Mouse (Mus musculus) inflammation-experienced regulatory T-cells, adult 6 months (primary cell): ENCODE data around the gene Crb3. TPM values are rescaled to one million over a fixed set of nuclear protein-coding genes. Genes with fewer than 3 reads are reported as not detected.
A peak's percentile ranks its signal among the peaks of the same experiment; 100 is the strongest.

Experiments used
- ATAC-seq: one replicate; pipeline ENCODE4 v1.8.0; 2017
- polyA plus RNA-seq, 3 experiments: library from polyadenylated mRNA; unstranded; fragments of 100-300 nt; shearing (Covaris generic); gene quantifications; one replicate each; pipeline ENCODE4 v1.2.1; 2017

Crb3 gene
- polyA plus RNA-seq: 1 to 10 TPM in 1 of 3 experiments, under 1 TPM in 2; 0.94 to 2.4 (median 0.99) TPM

DNA sequence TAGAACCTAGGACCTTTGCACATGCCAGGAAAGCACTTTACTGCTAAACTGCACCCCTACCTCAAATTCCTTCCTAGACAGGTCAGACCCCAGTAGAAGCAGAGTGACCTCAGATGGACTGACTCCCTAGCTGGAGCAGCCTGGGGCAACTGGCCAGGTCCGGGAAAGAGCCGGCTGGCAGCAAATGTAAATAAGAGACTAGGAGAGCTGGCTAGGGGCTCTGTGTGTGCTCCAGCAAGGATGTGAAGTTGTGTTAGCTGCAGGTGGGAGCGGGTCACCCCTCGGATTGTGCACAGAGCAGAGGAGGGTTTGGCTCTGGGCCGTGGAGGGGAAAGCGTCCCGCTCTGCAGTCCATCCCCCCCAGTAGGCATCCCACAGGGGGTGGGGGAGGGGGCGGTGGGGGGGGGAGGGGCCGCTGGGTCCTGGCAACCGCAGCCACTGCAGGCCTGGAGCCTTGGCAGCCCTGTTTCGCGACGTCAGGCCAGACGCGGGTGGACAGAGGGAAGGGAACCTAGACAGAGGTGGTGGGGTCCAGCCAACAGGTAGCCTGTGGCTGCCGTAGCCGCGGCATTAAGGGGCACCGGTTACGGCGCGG, at the start of gene Crb3:
Crb3 (plus strand) TSS at position 215 of the 595 bp plus-strand sequence.
- no peak for ATAC-seq

DNA sequence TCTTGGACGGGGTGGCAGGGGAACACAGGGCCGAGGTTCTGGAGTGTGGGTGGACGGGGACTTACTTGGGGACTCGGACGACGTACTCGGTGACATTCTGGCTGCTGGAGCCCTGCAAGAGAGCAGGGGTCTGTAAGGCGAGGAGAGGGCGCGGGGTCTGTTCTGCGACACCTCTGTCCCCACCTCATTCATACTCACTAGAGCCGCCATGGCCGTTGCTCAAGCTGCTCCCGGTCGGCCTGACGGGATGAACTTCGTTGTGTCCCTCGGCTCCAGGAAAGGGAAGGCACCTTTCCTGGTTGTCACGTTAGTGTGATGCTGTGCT, 48.0 kb upstream of the Crb3 start:
- peak; percentile 52 for ATAC-seq

DNA sequence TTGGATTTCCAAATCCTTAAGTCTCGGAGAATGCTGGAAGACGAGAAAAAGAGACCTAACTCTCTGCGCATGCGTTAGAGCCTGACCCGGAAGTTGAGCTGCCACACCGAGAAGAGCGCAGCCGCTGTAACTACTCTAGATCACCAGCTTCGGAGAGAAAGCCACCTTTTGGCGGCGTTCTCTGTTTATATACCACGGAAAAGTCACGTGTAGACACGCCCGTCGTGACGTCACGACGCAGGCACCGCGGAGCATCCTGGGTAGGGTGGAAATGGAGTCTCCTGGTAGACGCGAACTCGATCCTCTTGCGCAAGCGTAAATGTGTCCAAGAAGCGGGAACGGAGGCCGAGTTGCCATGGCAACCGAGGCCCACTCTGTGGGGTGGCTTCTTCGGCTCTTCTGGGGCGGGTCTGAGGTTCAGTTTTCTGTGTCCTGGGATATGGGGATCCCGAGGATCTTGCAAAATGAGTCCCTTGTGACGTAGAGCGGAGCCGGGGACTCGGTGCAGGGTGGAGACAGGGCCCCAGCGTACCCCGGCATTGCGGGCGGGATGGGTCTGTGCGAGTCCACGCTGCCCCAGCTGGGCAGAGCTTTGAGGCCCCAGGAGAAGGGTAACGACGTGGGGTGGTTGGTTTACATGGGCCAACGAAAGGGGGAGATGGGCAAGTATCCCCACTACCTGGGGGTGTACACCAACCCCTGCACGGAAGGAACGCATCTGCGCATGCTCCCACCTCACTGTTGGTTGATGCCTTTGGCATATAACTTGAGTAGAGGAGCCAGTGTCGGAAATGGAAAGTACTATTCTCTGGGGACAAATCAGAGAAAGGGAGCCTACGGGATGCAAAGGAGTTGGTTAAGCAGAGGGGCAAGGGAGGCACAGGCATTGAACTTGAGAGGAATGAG, 47.4 kb upstream of the Crb3 start, which contains the start of the genes Gtf2f1 and Gm17949:
Gtf2f1 (minus strand) TSS at position 53 of the 906 bp plus-strand sequence.
Gm17949 (plus strand) TSS at position 234 of the 906 bp plus-strand sequence.
- ATAC-seq: peak; percentile 90

DNA sequence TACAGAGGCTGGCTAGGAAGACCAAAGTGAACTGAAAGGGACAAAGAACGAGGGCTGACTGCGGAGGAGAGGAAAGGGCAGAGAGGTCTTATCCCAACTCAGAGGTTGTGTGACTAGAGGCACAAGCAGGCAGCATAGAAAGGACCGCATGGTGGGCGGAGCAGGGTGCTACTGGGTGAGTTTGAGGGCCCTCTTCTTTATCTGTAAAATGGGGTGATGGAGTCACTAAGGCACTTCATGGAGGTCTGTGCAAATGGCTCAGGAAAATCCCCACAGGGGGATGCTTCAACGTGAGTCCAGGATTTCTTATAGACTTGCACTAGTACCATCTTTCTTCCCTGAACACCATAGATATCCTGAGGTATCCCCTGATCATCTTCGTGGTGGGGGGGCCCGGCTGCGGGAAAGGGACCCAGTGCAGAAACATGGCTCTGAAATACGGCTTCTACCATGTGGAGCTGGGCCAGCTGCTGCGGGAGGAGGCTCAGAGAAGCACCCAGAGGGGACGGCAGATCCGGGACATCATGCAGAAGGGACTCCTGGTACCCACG, 46.6 kb upstream of the Crb3 start:
- ATAC-seq: no peak

DNA sequence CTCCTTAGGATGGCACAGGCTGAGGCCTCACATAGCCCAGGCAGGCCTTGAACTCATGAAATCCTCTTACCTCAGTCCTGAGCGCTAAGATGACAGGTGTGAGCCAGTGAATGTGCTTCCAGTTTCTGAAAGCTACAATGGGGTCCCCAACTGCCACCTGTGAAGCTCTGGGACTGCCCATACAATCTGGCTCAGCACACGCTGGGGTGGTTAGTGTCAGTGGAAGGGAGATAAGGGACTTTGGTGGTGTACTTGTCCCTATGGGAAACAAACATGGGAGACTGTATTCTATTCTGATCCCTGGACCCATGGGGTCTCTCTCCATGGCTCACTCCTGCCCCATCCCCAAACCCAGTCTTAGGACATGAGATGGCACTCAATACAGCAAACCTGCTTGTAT, 39.2 kb upstream of the Crb3 start:
- ATAC-seq: no peak

DNA sequence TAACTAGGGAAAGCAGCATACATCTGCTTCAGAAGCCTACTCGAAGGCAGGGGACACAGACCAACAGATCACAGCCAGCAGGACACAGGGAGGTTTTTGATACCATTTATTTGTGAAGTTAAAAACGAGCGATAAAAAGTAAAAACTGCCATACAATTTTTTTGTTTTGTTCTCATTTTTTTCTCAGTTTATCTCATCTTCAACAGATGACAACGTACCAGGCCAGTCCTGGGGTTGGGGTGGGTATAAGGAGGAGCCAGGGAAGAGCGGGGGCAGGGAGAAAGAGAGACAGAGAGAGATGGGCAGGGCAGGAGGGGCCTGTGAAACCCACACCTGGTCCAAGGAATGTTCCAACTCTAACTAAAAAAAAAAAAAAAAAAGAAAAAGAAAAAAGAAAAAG, 37.9 kb upstream of the Crb3 start:
- no peak for ATAC-seq

DNA sequence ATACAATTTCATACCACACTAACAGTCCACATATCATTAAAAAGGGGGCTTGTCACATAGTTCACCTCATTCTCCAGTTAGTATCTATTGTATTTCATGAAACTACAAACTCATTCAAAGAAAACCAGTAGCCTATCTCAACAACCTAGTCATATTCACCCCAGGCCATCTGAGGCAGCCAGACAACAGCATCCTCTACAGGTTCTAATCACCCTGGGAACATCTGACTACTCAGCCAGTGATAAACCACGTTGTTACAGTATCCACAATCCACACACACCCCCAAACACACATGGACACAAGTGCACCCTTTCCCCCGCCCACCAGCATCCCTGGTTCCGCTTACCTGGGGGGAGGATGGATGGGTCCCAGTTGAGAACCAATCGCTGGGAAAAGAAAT, 31.4 kb upstream of the Crb3 start:
- ATAC-seq: no peak

DNA sequence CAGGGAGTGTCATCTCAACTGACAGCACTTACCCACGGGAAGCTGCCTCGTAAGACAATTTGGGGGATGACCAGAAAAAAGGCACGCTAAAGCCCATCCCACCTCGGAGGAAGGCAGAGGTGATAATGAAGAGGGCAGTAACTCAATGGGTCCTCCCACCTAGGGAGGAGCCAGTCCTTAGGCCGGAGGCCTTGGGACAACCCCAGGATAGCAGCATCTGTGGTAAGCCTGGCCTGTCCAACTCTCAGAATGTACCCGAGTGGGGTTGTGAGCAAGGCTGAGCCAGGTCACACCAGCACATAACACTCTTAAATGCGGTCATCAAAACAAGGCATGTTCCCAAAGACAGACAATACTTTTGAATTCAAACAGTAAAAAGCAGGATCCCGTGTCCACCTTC, 29.2 kb upstream of the Crb3 start:
- ATAC-seq: no peak

DNA sequence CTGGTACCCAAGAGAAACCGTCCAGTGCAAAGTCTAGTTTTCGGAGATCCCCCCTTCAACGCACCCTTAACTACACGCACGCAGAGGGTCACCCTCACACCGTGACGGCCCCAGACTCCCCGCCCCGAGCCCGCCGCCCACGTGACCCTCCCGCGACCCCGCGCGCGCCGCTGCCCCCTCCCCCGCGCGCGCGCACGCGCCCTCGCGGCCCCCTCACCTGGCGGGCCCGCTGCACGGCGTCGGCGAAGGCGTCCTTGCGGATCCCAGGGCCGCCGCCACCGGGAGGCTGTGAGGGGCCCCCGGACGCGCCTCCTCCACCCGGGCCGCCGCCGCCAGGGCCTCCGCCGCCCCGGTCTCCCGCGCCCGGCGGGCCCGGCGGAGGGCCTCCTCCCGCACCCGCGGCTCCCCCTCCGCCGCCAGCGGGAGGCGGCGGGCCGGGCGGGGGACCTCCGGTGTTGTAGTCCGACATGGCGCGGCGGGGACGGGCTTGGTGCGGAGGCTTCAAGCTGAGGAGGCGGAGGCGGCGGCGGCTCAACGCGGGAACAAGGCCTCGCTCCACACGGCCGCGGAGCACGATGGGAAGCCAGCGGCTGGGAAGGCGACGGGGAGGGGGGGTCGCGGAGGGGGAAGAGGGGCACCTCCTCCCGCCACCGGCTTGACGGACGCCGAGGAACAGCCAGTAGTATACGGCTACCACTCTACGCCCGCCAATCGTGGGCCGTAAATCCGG, 27.8 kb upstream of the Crb3 start, which contains the start of gene Khsrp:
Khsrp (minus strand) TSS at position 592 of the 730 bp plus-strand sequence.
- no peak for ATAC-seq

DNA sequence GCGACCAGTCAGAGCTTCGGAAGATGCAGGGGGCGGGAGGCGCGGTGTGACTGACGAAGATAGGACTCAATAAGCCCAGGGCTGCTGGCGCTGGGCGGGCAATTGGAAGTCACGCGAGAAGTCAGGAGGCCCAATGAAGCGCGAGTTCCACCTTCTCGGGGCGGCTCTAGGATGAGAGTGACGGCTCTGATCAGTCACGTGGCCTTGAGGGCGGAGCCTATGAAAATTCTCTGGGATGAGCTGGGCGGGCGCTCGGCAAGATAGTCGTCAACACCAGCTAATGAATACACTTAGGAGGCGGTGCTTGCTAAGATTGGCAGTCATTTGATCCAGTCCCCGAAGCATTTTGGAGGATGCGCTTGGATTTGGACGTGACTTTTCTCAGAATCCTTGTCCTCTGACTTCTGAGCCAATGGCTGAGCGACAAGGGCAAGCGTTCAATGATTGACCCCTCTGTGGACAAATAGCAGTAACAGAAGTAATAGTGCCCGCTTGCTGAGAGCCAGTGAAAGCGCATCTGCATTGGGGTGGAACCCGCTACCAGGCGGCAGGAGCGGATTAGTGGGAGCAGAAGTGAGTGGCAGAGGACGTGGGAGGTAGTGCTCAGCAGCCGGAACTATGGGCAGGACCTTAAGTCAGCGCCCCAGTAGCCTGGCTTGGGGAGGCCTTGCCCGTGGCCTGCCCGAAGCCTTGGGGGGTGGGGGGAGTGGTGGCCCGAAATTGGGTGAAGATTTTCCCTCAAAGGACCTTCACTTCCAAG, 27.1 kb upstream of the Crb3 start:
- peak; percentile 88 for ATAC-seq

DNA sequence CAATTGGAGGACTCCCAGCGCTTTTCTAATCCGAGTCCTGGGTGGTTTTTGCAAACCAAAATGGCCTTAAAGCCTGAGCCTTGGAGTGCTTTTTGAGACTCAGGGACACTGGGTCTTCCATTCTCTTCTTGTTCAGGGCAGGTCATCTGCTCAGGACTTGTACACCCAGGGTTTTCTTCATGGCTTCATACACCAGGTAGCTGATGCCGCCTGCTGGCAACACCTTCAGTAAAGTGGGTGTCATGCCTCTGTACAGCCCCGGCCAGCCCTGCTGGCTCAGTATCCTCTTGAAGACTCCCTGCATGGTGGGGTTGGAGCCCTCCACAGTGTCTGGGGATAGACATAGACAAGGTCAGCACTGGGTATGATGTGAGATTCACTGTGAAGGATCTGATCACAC, 26.1 kb upstream of the Crb3 start:
- no peak for ATAC-seq

DNA sequence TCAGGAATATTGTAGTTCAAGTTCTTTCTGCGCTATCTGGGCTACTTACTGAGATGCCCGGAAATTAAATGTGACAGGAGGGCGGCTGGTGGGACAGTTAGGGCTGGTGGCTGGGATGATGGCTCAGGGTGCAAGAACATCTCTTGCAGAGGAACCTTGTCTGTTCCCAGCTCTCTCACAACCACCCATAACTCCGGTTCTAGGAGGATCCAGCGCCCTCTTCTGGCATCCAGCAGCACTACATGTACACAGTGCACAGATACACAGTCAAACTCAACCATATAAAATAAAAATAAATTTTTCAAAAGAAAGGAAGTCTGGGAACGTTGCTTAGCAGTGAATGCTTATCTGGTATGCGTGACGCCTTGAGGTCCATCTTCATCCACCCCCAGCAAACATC, 19.9 kb upstream of the Crb3 start:
- no peak for ATAC-seq

DNA sequence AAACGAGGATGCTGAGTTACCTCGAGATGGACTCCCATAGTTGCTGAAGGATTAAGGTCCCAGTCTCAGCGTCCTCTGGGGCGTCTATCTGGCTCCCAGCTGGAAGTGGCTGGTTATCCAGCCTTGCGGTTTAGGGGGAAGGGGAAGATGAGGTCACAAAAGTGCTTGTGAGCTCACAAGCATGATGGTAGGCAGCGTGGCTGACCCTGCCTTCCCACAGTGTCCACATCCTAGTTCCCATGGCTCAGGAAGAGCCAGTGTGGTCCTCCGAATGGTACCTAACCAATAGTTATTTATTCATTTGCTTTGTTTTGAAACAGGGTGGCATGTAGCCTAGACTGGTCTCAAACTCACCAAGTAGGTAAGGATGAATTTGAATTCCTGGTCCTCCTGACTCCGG, 17.4 kb upstream of the Crb3 start, which contains the start of gene Slc25a41:
Slc25a41 (minus strand) TSS at position 101 of the 400 bp plus-strand sequence.
- no peak for ATAC-seq

DNA sequence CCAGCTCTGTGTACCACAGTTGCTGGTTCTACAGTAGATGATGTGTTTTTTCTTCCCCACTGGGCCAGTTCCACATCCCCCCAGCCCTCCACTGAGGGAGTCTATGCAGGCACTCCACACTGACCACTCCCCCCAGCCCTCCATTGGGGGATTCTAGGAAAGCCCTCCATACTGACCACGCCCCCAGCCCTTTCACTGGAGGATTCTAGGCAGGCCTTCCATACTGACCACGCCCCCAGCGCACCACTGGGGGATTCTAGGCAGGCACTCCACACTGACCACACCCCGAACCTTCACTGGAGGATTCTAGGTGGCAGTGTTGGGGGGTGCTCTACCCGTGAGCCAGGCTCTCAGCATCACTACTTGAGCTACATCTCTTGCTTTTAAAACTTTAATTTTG, 11.5 kb upstream of the Crb3 start:
- no peak for ATAC-seq

DNA sequence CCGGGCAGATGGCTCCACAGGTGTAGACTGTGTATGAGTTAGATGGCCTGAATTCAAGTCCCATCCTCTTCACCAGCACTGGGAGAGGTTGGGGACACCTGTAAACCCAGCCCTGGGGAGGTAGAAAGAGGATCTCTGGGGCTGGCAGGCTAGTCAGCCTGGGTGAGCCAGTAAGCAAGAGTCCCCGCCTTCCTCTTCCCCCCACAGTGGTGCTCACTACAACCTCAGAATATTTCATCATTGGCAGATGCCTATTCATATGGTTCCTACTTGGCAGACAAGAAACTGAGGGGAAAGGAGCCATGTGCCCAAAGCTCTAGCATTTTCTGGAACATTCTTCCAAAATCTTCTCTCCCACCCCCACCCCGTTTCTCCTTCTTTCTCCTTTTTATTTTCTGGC, 10.1 kb upstream of the Crb3 start:
- no peak for ATAC-seq

DNA sequence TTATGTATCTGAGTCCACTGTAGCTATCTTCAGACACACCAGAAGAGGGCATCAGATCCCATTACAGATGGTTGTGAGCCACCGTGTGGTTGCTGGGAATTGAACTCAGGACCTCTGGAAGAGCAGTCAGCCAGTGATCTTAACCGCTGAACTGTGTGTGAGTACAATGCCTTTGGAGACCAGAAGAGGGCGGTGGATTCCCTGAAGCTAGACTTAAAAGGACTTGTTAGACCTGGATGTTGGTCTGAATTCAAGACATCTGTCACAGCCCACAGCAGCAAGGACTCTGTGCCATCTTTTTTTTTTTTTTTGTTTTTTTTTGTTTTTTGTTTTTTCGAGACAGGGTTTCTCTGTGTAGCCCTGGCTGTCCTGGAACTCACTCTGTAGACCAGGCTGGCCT, 7.2 kb upstream of the Crb3 start:
- ATAC-seq: peak; percentile 64

DNA sequence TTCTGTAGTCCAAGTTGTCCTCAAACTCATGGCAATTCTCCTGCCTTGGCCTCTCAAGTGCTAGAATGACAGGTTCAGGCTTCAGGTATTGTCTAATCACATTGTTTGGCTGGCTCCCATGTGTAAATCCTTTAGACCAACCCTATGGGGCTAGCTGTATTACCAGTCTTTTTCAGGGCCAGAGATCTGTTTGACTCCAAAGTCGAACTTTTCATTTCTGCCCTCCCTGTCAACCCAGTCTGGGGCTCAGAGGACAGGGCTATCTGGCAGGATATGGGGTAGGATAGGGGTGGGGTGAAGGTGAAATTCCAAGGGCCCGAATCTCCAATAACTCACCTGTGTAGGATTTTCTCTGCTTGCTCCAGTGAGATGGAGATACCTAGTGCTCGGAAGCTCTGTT, 2.7 kb upstream of the Crb3 start:
- no peak for ATAC-seq

DNA sequence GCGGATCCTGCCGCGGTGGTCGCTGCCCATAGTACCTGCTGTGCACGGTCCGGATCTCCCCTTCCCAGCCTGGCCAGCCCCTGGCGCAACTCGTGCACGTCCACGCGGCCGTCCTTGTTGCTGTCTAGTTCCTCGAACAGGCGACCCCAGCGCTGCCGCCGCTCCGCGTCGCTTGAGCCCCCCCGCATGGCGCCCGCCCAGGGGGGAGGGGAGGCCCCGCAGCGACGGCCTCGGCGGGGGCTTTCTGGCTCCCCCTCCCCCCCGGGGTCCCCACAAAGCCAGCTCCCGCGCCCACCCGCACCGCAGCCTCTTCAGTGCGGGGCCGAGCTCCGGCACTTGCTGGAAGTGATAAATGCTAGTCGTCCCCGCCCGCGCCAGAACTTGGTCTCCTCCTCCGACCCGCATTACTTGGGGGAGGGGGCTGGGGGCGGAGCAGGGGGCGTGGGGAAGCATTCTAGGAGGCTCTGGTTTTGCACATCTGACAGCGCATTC, 627 bp downstream of the Crb3 start, which contains the start of gene Slc25a23:
Slc25a23 (minus strand) TSS at position 378 of the 492 bp plus-strand sequence.
- no peak for ATAC-seq

DNA sequence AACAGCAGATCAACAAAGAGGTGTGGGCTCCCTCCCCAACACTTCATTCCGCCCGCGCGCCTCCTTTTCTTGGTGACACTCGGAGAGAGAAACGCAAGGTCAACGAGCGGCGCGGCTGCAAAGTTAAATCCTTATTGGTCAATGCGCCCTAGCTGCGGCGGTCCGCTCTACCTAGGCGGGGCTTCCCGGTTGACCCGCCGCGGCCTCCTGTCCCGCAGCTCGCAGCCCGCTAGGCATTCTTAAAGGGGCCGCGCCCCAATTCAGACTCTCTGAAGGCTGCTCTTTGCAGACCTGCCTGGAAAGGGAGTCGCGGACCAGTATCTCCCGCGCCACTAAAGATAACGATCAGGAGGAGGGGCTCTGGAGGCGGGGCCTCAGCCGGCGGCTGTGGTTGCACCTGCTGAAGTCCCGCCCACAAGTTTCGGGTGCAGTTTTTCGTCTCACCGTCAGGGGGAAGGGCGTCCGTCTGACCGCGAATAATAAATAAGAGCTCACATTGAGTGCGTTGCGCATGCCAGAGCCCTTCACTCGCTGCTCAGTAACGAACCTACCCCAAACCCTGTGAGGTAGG, 1.4 kb downstream of the Crb3 start:
- ATAC-seq: peak; percentile 82

DNA sequence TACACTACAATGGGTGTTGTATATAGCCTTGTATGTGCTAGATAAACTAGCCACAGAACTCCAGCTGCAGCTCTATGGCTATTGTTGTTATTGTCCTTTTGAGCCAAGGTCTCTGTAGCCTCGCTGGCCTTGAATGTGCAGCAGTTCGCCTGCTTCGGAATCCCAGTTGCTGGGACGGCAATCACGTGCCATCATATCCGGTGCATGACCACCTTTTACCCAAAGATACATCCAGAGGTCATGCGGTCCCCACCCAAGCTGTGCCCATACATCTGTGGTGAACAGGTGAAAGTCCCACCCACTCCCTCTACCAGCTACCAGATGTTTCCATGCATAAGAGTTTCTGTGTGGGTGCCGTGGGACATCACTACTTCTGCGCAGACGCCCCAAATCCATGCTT, 2.2 kb downstream of the Crb3 start:
- peak; percentile 19 for ATAC-seq

DNA sequence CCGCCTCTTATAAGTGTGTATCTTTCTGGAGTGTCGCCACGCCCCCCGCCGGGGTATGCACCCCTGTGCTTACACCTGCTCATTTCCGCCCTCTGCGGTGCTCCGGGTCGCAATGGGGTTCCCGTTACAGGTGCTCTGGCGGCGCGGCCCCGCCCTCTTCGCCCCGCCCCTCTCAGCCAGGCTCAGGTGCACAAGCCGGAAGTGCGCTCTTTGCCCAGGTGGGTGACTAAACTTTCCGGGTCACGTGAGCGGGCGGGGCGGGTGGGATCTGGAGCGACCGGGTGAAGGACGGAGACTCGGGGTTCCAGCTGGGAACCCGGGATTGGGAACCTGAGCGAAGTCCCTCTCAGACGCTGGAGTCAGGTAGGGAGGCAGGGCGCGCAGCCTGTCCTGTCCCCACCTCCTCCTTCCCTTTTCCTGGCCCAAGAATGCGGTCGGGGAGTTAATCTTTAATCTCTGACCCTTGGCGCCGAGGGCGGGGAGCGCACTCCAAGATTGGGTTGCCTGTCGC, 3.2 kb downstream of the Crb3 start:
- ATAC-seq: no peak
